Mouse (Mus musculus) CH12F3 (cell line): Measurements from ENCODE around the gene Batf.

Experiments
- in situ Hi-C: fragments of 300-500 bp; cut with MboI; formaldehyde crosslinking; loops from 2 replicates; pipeline ENCODE4 v1.14.3; 2020; ENCODE audit warnings: low sequenced_read_pairs

Batf gene

DNA sequence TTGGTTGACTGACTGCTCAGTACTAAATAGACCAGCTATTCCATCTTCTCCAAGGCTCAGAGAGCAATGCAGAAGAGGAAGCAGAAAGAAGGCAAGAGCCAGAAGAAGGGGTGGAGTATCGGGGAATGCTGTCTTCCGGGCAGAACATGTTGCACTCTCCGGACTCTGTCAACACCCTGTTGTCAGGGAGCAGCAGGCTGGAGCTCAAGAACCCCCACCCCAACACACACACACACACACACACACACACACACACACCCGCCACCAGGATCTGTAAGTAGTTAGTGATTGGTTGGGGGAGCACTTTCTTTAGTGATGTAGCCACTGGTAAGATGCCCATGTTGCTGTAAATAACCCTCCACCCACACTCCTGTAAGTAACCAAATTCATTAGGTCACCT, 38.8 kb downstream of the Batf start:
- in situ Hi-C loops: no loop called here

DNA sequence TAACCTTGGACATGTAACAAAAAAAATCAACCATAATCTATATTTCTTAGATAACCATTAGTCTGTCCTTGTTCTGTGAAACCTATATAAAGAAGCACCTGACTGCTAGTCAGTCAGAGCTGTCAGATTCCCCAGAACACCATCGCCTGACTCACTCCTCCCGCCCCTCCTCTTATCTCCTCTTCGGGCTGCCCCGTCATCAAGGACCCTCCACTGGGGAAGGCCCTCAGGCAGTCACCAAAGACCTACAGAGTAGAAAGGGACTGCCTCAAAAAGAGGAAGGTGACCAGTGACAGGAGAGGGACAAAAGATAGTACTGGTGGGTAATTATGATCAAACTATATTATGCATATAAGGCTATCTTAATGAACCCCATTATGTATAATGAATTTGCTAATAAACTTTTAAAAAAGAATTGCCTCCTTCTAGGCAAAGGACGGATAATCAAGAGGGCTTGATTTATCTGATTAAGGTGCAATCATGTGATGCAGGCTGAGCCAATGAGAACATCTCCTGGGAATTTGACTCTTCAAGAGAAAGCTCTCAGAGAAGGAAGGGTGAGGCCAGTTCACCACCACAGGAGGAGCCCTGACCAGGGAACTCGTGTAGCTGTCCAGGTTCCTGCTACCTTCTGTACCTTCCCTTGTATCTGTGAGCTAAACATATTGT, 40.4 kb downstream of the Batf start:
- in situ Hi-C loops: no loop called here

DNA sequence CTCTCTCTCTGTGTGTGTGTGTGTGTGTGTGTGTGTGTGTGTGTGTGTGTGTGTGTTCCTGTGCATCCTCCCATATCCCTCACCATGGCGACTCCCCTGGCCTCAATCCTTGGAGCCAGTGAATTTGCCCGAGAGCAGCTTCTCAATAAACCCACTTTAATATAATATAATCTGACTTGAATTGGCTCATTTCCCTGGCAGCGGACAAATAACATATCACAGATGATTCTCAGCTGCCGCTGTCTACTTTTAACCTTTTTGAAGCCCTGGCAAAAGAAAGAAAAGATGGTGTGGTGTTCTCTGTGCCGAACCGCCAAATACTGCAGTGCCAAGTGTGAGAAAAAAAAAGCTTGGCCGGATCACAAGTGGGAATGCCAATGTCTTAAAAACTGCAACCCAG, 41.7 kb downstream of the Batf start:
- in situ Hi-C loops: no loop called here

DNA sequence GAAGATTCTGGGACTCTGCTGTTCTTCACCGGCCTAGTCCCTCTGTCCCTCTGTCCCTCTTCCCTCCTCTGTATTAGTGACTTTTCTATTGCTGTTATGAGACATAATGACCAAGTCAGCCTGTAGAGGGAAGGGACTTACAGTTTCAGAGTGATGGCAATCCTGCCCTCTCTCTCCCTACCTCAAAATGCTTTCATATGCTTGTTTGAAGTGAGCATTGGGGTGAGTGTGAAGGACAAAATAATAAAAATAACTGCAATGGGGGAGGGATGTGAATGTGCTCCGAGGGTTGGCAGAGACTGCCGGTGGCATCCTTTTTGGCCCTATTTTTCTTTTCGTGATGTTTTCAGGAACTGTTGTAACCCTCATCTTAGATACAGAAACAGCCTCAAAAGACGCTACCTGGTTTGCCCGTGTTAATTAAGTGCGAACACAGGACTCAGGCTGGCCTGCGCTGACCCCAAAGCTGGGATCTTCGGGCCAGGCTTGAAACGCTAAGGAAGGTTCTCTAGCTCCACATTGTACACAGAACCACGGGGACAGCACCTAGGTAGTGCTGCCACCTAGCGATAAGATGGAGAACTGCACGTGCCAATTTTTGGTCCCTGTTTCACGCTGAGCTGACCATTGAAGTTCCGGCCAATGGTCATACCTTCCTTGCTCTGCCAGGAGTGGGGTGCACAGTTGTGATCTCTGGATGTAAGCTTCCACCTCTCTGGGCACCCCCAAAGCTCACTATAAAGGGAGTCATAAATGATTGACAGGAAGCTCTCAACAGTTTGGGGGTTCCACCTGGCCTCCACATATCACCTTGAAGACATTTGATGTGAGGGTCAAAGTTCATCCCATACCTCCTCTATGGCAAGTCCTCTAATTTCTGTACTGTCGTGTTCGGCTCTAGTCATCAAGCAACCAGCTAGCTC, 42.8 kb downstream of the Batf start:
- in situ Hi-C loops: no loop called here

DNA sequence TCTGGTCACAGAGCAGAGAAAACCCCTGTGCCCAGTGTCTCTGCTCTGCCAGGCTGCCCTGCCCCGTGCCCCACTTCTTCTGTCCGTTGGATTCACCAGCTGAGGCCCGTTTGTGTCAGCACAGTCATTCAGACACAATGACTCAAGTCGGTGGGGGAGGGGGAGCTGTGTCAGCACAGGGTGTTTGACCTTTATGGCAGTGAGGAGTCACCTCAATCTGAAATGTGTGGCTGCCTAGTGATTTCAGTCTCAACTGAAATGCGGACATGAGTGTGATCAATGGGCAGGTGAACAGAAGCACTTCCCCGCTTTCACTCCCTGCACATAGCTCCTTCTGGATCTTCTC, 43.4 kb downstream of the Batf start:
- in situ Hi-C loops: no loop called here

DNA sequence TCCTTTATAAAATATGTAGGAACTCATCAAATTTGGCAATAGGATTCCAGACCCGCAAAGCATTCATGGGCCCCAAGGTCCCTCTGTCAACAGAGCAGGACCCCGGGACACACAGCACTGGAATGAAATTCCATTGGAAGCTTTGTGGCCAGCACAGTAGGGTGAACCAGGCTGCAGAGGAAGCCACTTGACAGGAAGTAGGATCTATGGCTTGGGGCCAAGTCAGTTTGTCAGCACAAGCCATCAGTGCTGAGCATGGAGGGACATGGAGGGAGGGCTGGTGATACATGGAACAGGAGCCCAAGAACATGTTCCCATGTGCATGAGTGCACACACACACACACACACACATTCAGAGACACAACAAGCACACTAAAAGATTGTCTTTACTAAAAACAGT, 49.7 kb downstream of the Batf start:
- in situ Hi-C loops: no loop called here

DNA sequence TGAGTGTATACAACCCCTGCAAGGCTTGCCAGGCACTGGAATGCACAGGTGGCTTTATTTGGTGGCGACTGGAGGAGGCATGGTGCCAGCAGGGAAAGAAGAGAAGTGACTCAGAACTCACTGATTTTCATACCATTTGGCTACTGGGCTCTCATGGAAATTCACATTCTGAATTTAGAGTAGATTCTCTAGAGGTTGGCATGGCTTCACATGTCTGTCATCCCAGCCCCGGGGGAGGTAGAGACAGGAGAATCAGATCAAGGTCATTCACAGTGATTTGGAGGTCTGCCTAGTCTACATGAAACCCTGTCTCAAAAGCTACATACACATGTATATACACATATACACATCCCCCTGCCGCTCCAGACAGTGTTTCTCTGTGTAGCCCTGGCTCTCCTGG, 50.5 kb downstream of the Batf start:
- in situ Hi-C loops: no loop called here

DNA sequence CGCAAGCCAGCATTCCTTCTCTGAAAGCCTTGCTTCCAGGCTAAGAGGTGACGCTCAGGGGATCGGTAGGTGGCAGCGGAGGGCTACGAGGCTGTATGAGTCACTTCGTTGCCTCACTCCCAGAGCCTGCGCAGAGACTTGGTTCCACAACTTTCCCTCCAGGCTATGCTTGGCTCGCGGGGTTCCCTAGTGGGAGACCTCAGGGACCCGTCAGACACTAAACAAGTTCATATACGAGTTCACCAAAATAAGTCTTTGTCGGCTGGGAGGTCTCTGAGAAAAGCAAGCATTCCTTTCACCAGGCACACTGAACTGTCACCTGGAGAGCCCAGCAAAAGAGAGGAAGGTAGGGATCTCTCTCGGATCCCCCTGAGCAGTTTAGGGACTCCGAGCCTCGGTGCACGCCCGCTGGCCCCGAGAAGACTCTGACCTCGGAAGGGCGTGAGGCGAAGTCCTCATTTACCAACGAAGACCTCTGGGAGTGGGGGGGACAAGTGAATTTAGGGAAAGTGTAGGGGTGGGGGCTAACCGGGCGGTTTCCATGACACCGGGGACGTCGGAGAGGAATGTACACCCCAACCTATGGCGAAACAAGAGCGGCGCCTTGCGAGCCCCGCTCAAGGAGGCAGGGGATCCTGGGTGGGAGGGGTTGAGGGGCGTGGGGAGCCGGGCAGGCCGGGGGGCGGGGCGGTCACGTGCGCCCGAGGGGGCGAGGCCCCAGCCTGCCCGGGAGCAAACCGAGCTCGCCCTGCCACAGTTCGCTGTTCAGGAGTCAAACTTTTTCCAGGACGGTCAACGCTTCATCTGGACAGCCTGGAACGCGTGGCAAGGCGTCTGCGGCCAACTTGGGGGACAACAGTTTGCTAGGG, 59.6 kb downstream of the Batf start, which contains the start of gene Flvcr2:
Gene Flvcr2, plus strand, starts transcription at position 713 of the 869 bp plus-strand sequence.
- in situ Hi-C loops: no loop called here

DNA sequence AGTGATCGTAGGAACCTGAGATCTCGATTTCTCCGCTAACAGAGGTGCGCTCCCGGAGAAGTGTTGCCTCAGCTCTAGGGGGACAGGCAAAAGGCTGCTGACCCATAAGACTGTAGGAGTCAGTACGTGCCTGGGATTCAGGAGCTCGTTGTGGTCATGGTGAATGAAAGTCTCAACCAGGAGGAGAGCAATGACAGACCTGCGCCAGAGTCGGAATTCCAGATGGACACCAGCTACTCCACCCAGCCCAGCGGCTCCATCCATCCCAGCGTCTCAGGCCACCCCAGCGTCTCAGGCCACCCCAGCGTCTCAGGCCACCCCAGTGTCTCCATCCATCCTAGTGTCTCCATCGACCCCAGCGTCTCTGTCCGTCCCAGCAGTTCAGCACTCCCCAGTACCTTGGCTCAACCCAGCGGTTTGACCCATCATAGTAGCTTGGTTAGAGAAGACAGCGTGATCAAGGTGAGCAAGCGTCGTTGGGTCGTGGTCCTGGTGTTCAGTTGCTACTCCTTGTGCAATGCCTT, 60.3 kb downstream of the Batf start:
- in situ Hi-C loops: no loop called here

DNA sequence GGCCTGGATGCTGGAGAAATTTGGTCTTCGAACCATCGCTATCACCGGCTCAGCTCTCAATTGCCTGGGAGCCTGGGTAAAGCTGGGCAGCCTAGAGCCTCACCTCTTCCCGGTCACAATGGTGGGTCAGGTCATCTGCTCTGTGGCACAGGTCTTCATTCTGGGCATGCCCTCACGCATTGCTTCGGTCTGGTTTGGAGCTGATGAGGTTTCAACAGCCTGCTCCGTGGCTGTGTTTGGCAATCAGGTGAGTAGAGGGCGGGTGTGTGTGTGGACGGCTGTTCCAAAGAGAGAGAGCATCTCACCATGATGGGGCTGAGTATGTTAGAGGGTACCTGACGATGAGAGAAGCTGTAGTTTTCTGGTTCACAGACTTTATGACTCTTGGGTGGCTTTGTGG, 60.9 kb downstream of the Batf start:
- in situ Hi-C loops: no loop called here

DNA sequence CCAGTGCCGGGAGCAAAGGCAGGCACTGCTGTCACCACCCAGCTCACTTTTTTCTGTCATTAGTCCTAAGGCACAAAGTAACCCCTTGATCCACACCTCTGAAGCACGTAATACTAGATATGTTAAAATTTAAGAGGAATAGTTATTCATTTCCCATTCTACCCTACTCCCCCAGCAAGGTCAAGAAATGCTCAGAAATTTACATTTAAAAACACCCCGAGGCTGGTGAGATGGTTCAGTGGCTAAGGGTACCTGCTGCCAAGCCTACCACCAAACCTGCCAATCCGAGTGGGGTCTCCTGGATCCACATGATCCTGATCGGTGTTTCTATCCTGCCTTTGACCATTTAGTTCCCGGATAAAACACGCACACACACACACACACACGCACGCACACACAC, 63.4 kb downstream of the Batf start:
- in situ Hi-C loops: no loop called here

DNA sequence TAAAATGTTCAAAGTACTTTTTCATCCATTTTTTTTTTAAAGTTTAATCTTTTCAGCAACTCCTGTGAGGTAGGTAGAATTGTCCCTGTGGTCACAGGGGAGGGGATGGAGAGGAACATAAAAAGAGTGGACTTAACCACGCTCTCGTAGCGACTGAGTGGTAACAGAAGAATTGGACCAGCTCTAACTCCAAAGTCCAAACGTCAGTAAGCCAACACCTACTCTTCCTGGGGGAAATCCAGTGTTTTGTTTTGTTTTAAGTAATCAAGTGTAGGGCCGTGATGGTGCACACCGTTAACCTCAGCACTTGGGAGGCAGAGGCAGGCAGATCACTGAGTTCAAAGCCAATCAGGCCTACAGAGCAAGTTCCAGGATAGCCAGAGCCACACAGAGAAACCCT, 65.6 kb downstream of the Batf start:
- in situ Hi-C loops: no loop called here

DNA sequence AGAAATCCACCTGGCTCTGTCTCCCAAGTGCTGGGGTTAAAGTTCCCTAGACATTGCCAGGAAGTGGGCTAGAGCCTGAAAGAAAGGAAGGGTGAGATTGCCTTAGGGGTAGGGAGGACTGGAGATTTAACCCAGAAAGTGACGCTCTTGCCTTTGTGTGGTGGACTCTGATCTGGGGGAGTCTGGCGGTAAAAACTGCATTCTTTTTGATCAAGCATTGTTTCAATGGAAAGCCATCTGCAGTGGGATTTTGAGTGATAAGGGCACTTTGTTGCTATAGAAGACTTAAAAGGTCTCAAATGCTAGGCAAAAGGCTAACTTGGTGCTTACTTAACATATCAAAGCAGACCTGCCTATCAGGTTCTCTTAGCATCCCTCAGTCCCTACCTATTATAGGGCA, 66.8 kb downstream of the Batf start:
- in situ Hi-C loops: no loop called here

DNA sequence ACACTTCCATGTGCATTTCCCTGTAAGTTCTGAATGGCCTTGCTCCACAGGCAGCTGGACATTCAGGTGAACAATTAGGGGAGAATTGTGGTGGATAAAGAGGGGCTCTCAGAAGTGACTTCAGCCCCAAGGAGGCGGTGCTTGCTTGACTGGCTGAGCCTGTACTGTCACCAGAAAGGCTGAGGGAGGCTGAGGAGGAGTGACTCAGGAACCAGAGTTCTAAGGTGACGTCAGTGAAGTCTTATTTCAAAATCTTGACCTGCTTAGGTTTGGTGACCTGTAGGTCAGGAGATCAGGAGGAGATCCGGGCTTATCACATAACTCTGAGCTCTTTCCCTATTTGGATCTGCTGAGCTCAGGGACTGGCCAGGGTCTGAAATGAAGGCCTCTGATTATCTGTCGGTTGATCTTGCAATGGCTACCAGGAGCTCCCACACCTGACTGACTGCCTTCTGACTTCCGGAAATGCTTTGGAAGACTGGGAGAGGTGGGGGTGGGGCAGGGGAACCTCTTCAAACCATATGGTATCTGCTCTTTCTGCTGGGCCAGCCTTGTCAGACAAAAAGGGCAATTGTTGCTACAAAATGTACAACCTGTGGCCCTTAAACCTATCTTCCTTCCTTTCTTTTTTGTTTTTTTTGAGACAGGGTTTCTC, 68.3 kb downstream of the Batf start:
- in situ Hi-C loops: no loop called here

DNA sequence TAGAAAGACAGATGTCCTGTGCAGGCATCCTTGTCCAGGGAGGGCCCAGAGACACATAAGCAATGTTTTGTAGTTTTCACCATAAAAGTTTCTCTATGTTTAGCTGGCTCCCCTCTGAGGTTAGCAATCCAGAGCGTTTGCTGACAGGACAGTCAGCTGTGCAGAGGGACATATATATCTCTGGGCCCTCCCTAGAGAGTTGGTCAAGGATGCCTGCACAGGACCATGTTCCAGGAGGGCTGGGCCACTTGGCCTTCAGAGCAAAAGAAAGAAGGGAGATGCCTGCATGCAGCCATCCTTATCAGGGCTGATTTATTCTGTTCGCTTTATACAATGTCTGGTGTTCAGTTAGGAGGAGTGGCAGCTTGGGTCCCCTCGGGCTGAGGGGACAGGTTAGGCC, 70.0 kb downstream of the Batf start:
- in situ Hi-C loops: no loop called here

DNA sequence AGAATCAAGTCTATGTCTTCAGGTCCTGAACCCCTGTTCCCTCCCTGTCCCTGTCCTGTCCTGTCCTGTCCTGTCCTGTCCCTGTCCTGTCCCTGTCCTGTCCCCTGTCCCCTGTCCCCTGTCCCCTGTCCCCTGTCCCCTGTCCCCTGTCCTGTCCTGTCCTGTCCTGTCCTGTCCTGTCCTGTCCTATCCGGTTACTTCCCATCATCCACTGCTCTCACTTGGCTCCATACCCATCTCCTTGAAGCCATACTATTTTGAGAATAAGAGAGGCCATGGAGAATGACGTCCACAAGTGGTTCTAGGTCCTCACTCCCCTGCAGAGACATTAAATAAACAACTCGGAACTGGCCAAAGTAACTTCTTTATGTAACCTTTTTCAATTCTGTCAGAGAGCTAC, 70.6 kb downstream of the Batf start:
- in situ Hi-C loops: no loop called here
